Mouse (Mus musculus) lung, embryonic 16.5 days (tissue): ENCODE data around the gene Dhx16. TPM values are rescaled to one million over a fixed set of nuclear protein-coding genes. Genes with fewer than 3 reads are reported as not detected.

Source experiments
- ATAC-seq: fragments of 200-750 bp; cut with Nextera tagmentation; 2 replicates; pipeline ENCODE4 v1.8.0; 2017; ENCODE audit warnings: low read depth, mild to moderate bottlenecking, moderate library complexity
- H3K27ac ChIP-seq: fragments of 300-500 bp; sonication (generic); 2 replicates; pipeline ENCODE4 v1.5.1; 2014; ENCODE audit warnings: mild to moderate bottlenecking, control low read depth, low read length
- H3K27me3 ChIP-seq: fragments of 300-500 bp; sonication (generic); 2 replicates; pipeline ENCODE4 v1.6.1; 2014; ENCODE audit warnings: low read depth, low read length, mixed read lengths; ENCODE audit not compliant: control insufficient read depth, insufficient read depth
- H3K36me3 ChIP-seq: fragments of 300-500 bp; sonication (generic); 2 replicates; pipeline ENCODE4 v1.6.1; 2014; ENCODE audit warnings: low read length; ENCODE audit not compliant: control insufficient read depth, insufficient read depth
- H3K4me1 ChIP-seq: fragments of 300-500 bp; sonication (generic); replicated peaks from 2 replicates; pipeline ENCODE4 v1.6.1; 2014; ENCODE audit warnings: low read length, mixed read lengths; ENCODE audit not compliant: control insufficient read depth, insufficient read depth
- H3K4me2 ChIP-seq: fragments of 300-500 bp; sonication (generic); 2 replicates; pipeline ENCODE4 v1.6.1; 2014; ENCODE audit warnings: low read depth, low read length, control low read depth
- H3K4me3 ChIP-seq: fragments of 300-500 bp; sonication (generic); 2 replicates; pipeline ENCODE4 v1.5.1; 2014; ENCODE audit warnings: mild to moderate bottlenecking, low read length, control low read depth
- H3K9ac ChIP-seq: fragments of 300-500 bp; sonication (generic); 2 replicates; pipeline ENCODE4 v1.6.1; 2014; ENCODE audit warnings: low read length, control low read depth
- H3K9me3 ChIP-seq: fragments of 300-500 bp; sonication (generic); 2 replicates; pipeline ENCODE4 v1.6.1; 2016; ENCODE audit warnings: low read length; ENCODE audit not compliant: control insufficient read depth
- WGBS: fragments of 180-500 bp; shearing (Covaris S2); extraction: QIAGEN DNeasy Blood & Tissue Kit; methylation state at CpG from one replicate; pipeline ENCODE4 v1.1.7; 2014; 5-methylcytosine and 5-hydroxymethylcytosine counted together
- polyA plus RNA-seq: library from polyadenylated mRNA; unstranded; fragments of >200 nt; fragmentation: Nextera tagmentation; extraction: Ambion mirVana; gene quantifications from 2 replicates; pipeline ENCODE4 v1.2.1, GENCODE M21; 2015

Gene Dhx16
- polyA plus RNA-seq, 1 experiment from 2014 or later: 40.2 TPM

DNA sequence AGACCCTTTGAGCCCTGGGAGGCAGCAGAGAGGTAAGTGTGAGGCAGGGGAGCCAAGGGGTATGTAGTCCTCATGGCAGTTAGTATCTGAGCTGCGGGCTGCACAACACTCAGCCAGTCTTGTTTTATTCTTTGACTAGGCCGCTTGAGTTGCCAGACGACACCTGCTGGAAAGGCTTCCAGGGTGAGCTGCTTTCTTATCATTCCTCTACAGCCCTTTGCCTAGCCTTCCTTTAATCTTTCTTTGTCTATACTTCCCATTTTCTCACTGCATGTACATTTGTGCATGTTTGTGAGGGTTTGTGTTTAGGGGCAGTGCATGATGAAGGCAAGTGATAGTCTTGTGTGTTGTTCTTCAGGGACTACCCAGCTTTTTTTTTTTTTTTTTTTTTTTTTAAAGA is 28.6 kb upstream of the Dhx16 start:
- WGBS: 89% methylated on average over 3 of the region's 3 CpGs

DNA sequence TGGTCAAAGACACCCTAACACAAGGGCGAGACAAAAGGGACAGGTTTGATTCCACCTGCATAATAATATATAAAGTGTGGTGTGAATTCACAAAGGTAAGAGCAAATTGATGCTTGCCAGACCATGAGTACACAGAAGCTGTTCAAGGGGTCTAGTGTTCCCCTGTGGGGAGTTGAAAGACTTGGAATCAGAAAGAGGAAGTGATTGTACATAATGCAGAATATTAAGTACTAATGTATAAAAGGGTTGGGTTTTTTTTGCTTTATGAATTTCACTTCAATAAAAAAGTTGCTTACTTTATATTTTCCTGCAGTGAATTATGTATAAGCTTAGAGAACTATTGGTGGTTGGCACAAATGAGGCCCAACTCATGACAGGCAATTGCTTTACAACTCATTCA is 20.2 kb upstream of the Dhx16 start:
- H3K36me3 ChIP-seq: peaks cover 18% of the 10 kb centered on the region
- no peak overlapping the region for H3K27ac ChIP-seq
- H3K9ac ChIP-seq: no peak overlapping the region
- ATAC-seq: no peak
- WGBS: 90% methylated on average over 1 of the region's 1 CpGs
- H3K9me3 ChIP-seq: no peaks in the 10 kb centered on the region
- H3K27me3 ChIP-seq: no peaks in the 10 kb centered on the region
- no peak overlapping the region for H3K4me2 ChIP-seq
- H3K4me3 ChIP-seq: no peak overlapping the region
- peaks cover 8% of the 10 kb centered on the region for H3K4me1 ChIP-seq

More for the DNA sequence above, 28.6 kb upstream of the Dhx16 start:
- H3K27ac ChIP-seq: no peak overlapping the region
- H3K4me2 ChIP-seq: no peak overlapping the region
- no peak overlapping the region for H3K9ac ChIP-seq
- no peaks in the 10 kb centered on the region for H3K4me1 ChIP-seq
- H3K36me3 ChIP-seq: peaks cover 64% of the 10 kb centered on the region
- no peak for ATAC-seq
- H3K4me3 ChIP-seq: no peak overlapping the region
- H3K9me3 ChIP-seq: no peaks in the 10 kb centered on the region
- H3K27me3 ChIP-seq: no peaks in the 10 kb centered on the region

DNA sequence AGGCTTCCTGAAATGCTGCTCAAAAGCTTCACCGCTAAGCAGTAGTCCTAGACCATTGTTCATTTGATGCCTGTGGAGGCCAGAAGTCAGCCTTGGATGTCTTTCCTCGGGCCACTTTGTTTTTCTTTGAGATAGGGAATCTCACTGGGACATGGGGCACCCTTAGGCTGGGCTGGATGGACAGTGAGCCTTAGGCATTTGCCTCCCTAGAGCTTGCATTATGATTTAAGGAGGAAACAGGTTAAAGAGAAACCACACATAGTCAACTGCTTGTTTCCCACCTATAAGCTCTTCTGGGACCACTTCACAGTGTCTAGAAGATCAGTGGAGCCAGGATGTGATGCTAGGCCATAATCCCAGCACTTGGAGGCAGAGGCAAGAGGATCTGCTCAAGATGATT is 19.8 kb upstream of the Dhx16 start:
- no peaks in the 10 kb centered on the region for H3K9me3 ChIP-seq
- H3K9ac ChIP-seq: no peak overlapping the region
- H3K4me3 ChIP-seq: no peak overlapping the region
- peaks cover 18% of the 10 kb centered on the region for H3K36me3 ChIP-seq
- H3K27me3 ChIP-seq: no peaks in the 10 kb centered on the region
- H3K27ac ChIP-seq: no peak overlapping the region
- H3K4me2 ChIP-seq: no peak overlapping the region
- ATAC-seq: no peak
- WGBS: 50% methylated on average over 2 of the region's 2 CpGs
- H3K4me1 ChIP-seq: peaks cover 9% of the 10 kb centered on the region

DNA sequence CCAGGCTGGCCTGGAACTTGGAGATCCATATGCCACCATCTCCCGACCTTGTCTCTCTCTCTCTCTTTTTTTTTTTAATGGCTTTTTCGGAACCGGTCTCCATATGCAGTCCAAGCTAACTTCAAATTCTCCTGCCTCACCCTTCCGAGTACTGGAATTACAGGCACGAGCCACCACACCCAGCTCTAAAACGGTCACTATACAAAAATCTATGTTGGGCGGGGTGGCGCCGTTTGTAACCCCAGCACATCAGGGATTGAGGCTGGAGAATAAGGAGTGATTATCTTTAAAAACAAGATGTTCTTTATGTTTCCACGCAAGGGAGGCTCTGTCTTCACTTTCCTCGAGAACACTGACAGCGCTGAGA is 18.8 kb upstream of the Dhx16 start:
- peak overlapping the region; percentile 88 for H3K4me3 ChIP-seq
- peak overlapping the region; percentile 78 for H3K4me2 ChIP-seq
- H3K36me3 ChIP-seq: peaks cover 18% of the 10 kb centered on the region
- ATAC-seq: peak; percentile 9
- no peaks in the 10 kb centered on the region for H3K9me3 ChIP-seq
- no peaks in the 10 kb centered on the region for H3K27me3 ChIP-seq
- H3K27ac ChIP-seq: peak overlapping the region; percentile 96
- 3% methylated on average over 12 of the region's 12 CpGs for WGBS
- peak overlapping the region; percentile 81 for H3K9ac ChIP-seq
- H3K4me1 ChIP-seq: peaks cover 13% of the 10 kb centered on the region

DNA sequence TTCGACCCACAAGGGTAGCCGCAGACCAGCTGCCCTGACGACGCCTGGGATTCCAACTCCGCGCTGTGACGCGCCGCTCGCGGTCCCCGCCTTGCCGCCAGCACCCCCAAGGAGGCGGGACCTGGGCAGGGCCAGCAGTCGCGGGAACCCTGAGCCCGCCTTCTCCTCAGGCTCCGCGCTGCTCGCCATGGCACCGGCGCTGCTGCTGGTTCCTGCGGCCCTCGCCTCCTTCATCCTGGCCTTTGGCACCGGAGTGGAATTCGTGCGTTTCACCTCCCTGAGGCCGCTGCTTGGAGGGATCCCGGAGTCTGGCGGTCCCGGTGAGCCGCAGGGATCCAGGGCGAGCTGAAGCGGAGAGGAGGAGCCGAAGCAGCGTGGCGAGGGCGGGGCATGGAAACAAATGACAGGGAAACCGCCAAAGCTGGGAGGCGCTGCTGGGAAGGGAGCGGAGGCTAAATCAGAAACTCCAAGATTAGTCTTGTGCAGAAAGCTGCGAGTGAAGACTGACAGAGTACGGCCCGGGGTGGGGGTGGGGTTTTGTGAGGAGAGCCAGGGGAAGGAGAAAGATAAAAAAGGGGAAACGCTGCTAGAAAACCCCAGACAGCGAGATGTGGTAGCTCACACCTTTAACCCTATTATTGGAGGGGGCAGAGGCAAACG is 18.3 kb upstream of the Dhx16 start, which contains the start of gene Nrm:
Nrm (plus strand) TSS at position 121 of the 660 bp plus-strand sequence.
- Histone ChIP-seq H3K27ac (peak within 1 kb of the TSS; percentile 96), H3K36me3 (peaks cover 15% of the 10 kb centered on the region), H3K9ac (peak within 1 kb of the TSS; percentile 81), H3K4me3 (peak within 1 kb of the TSS; percentile 88), H3K4me1 (peaks cover 13% of the 10 kb centered on the region), H3K9me3 (no peaks in the 10 kb centered on the region), H3K27me3 (no peaks in the 10 kb centered on the region), H3K4me2 (peak within 1 kb of the TSS; percentile 78)
- ATAC-seq: peak; percentile 91
- WGBS: under 1% methylated on average over 47 of the region's 47 CpGs

DNA sequence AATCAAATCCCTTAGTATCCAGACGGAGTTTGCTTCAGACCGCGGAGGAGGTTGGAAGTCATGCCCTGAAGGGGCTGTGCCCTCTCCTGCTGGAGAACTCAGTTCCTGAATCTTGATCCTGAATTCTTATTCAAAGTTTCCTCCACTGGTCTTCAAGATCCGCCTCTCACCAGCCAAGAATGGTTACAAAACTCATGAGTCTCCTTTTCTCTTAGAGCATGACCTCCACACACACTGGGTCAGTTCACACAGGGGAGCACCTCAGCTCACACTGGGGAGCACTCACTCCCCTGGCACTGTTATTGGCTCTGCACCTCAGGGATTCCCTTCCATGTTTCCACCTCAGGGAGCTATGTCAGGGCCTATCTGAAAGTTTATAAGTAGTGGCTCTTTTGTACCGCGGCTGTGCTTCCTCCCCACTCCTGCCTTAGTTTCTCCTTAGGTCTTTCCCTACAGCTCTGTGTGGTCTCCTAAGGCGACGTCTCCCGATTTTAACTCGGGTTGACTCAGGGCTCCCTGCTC is 14.7 kb upstream of the Dhx16 start:
- Histone ChIP-seq H3K27ac (peak overlapping the region; percentile 99), H3K9ac (peak overlapping the region; percentile 81), H3K36me3 (no peaks in the 10 kb centered on the region), H3K4me3 (peak overlapping the region; percentile 66), H3K4me1 (peaks cover 31% of the 10 kb centered on the region), H3K27me3 (no peaks in the 10 kb centered on the region), H3K4me2 (peak overlapping the region; percentile 94), H3K9me3 (no peaks in the 10 kb centered on the region)
- 29% methylated on average over 10 of the region's 10 CpGs for WGBS
- ATAC-seq: no peak

DNA sequence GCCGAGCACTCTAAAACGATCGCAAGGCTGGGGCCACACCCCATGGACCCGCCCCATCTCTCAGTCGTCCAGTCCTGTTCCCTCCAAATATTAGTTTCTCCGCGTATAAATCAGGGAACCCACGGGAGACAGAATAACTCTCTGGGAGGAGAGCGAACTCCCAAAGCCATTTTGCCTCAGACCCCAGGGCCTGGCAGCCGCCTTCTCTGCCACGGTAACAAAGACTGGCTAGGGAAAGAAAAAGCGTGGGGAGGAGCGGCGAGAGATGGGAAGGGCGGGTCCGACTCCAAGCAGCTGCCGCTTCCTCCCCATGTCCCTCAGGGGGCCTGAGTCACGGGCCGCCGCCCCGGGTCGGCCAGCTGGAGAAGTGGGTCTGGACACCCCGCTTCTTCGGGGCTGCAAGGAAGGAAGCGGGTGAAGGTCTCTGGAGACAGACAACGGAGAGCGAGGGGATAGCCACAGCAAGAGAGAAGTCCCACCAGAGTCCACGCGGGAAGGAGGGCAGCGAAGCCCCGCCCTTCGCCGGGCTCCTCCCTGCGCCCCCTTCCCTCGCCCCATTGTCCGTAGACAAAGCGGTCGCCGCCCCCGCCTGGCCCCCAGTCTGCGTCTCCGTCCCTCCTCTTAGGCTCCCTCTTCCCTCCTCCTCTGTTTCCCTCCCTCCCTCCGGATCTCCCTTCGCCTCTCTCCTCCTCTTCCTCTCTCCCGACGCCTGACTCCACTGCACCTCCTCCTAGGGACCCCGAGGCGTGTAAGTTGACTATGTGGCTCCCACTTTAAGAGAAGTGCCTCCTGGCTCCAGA is 13.9 kb upstream of the Dhx16 start, which contains the start of gene Ppp1r18:
Ppp1r18 (plus strand) TSS at position 113 of the 800 bp plus-strand sequence.
- no peaks in the 10 kb centered on the region for H3K36me3 ChIP-seq
- ATAC-seq: peak; percentile 75
- H3K4me2 ChIP-seq: peak within 1 kb of the TSS; percentile 94
- under 1% methylated on average over 45 of the region's 48 CpGs for WGBS
- no peaks in the 10 kb centered on the region for H3K9me3 ChIP-seq
- peak within 1 kb of the TSS; percentile 99 for H3K27ac ChIP-seq
- no peaks in the 10 kb centered on the region for H3K27me3 ChIP-seq
- H3K4me1 ChIP-seq: peaks cover 36% of the 10 kb centered on the region
- peak within 1 kb of the TSS; percentile 81 for H3K9ac ChIP-seq
- H3K4me3 ChIP-seq: peak within 1 kb of the TSS; percentile 66

DNA sequence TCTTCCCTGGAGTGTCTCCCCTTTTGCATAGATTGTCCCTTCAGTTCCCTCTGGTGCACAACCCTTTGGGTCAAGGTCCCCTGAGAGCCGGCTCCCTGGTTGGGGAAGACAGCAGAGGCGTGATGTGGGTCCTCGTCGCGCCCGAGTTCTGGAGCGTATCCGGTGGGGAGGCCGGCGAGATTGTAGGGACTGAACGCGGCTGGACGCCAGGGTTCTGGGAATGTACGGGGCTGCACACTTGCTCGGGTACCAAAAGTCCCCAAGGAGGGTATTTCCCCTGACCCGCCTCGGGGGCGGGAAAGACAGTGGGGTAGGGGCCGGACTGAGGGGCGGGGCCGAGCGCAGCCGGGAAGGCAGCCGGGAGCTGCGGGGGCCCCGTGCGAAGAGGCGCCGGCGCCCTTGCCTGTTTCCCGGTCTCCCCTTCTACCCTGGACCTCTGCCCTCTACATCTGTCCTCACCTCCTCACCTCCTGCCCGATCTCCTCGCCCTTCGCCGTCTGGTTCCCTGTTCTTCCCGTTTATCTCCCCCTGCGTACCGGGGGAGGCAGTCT is 13.3 kb upstream of the Dhx16 start:
- Histone ChIP-seq H3K4me1 (peaks cover 36% of the 10 kb centered on the region), H3K4me2 (peak overlapping the region; percentile 94), H3K9ac (peak overlapping the region; percentile 81), H3K4me3 (peak overlapping the region; percentile 66), H3K27me3 (no peaks in the 10 kb centered on the region), H3K9me3 (0 out of 2 replicates have a peak, but pooled peaks cover 1% of the 10 kb centered on the region), H3K36me3 (peaks cover 3% of the 10 kb centered on the region; the same call in 1 of the 2 replicates), H3K27ac (peak overlapping the region; percentile 99)
- ATAC-seq: peak; percentile 60
- WGBS: under 1% methylated on average over 38 of the region's 38 CpGs
